Mouse (Mus musculus) spleen, adult 10 weeks (tissue): ENCODE measurements around the gene Sema5b. TPM values are rescaled to one million over a fixed set of nuclear protein-coding genes. Genes with fewer than 3 reads are reported as not detected.

Experiments
- polyA plus RNA-seq: library from polyadenylated mRNA; stranded (reverse); fragments of 350-450 nt; fragmentation: Illumina TruSeq; extraction: RNeasy Lipid Tissue Mini Kit (QIAGEN cat#74804); gene quantifications from one replicate; pipeline ENCODE4 v1.2.3, GENCODE M21; 2015; ENCODE audit warnings: low replicate concordance; ENCODE audit not compliant: insufficient read depth

The Sema5b gene
- polyA plus RNA-seq = not detected

DNA sequence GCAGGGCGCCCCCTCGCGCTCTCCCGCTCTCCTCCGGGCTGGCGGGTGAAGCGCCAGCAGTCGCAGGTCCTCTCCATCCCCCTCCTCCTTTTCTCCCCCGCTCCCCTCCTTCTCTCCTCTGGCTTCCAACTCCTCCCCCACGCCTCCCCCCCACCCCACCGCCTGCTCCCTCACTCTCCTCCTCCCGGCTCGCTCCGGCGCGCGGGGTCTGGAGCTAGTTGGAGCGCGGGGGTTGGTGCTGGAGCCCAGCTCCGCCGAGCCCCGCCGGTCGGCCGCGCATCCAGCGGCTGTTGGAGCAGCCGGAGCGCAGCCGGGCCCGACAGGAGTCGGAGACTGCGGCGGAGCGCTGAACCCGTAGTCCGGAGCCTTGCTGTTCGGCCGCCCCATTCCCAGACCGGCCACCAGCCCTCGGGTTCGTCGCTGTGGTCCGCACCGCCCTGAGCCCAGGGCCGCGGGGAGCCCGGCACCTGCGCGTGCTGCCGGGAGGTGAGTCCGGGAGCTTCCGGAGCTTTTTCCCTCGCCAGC lies at the start of gene Sema5b:
Gene Sema5b, plus strand, starts transcription at position 29 of the 525 bp plus-strand sequence.

Other genes starting within 250 kb of the Sema5b start
- gene Sec22a, start 177.2 kb upstream of the Sema5b start, polyA plus RNA-seq = 15.0 TPM
- 11.7 TPM for gene Pdia5, start 50.3 kb upstream of the Sema5b start, polyA plus RNA-seq
- gene Dirc2, start 228.2 kb downstream of the Sema5b start, polyA plus RNA-seq = 19.2 TPM
- 12.0 TPM for gene Hspbap1, start 229.2 kb downstream of the Sema5b start, polyA plus RNA-seq